Mouse (Mus musculus) stomach, postnatal 0 days (tissue): Measurements from ENCODE around the gene Dkkl1. TPM values are rescaled to one million over a fixed set of nuclear protein-coding genes. Genes with fewer than 3 reads are reported as not detected.
A peak's percentile ranks its signal among the peaks of the same experiment; 100 is the strongest.
"Not testable (repeated sequence)": the region's sequence is repeated elsewhere in the genome, so short reads cannot be mapped to it uniquely, and the experiment has no call there.

Experiments
- ATAC-seq: fragments of 200-750 bp; cut with Nextera tagmentation; 2 replicates; pipeline ENCODE4 v1.8.0; 2017; ENCODE audit not compliant: low FRiP score, low TSS enrichment
- DNase-seq: peaks from one replicate; pipeline ENCODE4 v3.0.0-alpha.2; 2016; ENCODE audit warnings: low spot score
- H3K27ac ChIP-seq: fragments of 300-500 bp; sonication (generic); replicated peaks from 2 replicates; pipeline ENCODE4 v1.5.1; 2014; ENCODE audit warnings: mild to moderate bottlenecking, control low read depth
- H3K27me3 ChIP-seq: fragments of 300-500 bp; sonication (generic); 2 replicates; pipeline ENCODE4 v1.6.1; 2014; ENCODE audit warnings: low read length; ENCODE audit not compliant: control insufficient read depth, insufficient read depth
- H3K36me3 ChIP-seq: fragments of 300-500 bp; sonication (generic); 2 replicates; pipeline ENCODE4 v1.6.1; 2014; ENCODE audit warnings: low read length, mixed read lengths; ENCODE audit not compliant: control insufficient read depth, insufficient read depth
- H3K4me1 ChIP-seq: fragments of 300-500 bp; sonication (generic); replicated peaks from 2 replicates; pipeline ENCODE4 v1.6.1; 2014; ENCODE audit warnings: antibody characterized with exemption; ENCODE audit not compliant: control insufficient read depth, insufficient read depth
- H3K4me2 ChIP-seq: fragments of 300-500 bp; sonication (generic); replicated peaks from 2 replicates; pipeline ENCODE4 v1.6.1; 2014; ENCODE audit warnings: low read depth, mild to moderate bottlenecking, control low read depth, moderate library complexity
- H3K4me3 ChIP-seq: fragments of 300-500 bp; sonication (generic); 2 replicates; pipeline ENCODE4 v1.5.1; 2014; ENCODE audit warnings: low read depth, low read length, control low read depth
- H3K9ac ChIP-seq: fragments of 300-500 bp; sonication (generic); 2 replicates; pipeline ENCODE4 v1.6.1; 2014; ENCODE audit warnings: mild to moderate bottlenecking, low read length, control low read depth, mixed read lengths
- H3K9me3 ChIP-seq: fragments of 300-500 bp; sonication (generic); 2 replicates; pipeline ENCODE4 v1.6.1; 2016; ENCODE audit warnings: low read length; ENCODE audit not compliant: control insufficient read depth
- CTCF ChIP-seq: IDR thresholded peaks from 2 replicates; pipeline ENCODE4 v1.5.1; 2016; ENCODE audit warnings: antibody characterized with exemption, low read depth, mild to moderate bottlenecking, moderate library complexity
- EP300 ChIP-seq: optimal IDR thresholded peaks from 2 replicates; pipeline ENCODE3; 2016; ENCODE audit warnings: antibody characterized with exemption
- WGBS: fragments of 180-500 bp; shearing (Covaris S2); extraction: QIAGEN DNeasy Blood & Tissue Kit; methylation state at CpG from one replicate; pipeline ENCODE4 v1.1.7; 2014; 5-methylcytosine and 5-hydroxymethylcytosine counted together
- polyA plus RNA-seq: library from polyadenylated mRNA; unstranded; fragments of >200 nt; fragmentation: Nextera tagmentation; extraction: Ambion mirVana; gene quantifications from 2 replicates; pipeline ENCODE4 v1.2.1, GENCODE M21; 2015

The Dkkl1 gene
- polyA plus RNA-seq, 1 experiment from 2014 or later: 48.4 TPM

- H3K36me3 ChIP-seq, ATAC-seq, H3K4me1 ChIP-seq, DNase-seq, H3K4me3 ChIP-seq, H3K27ac ChIP-seq, H3K9ac ChIP-seq, H3K4me2 ChIP-seq: not testable (repeated sequence)
- Histone ChIP-seq H3K27me3 (peaks cover 21% of the 10 kb centered on the region; the same call in 1 of the 2 replicates), H3K9me3 (peaks cover 11% of the 10 kb centered on the region)
- peak; percentile 69 for TF ChIP-seq CTCF
- 53% methylated on average over 1 of the region's 1 CpGs for WGBS
Observed at GRCm38 (mm10) chr7:45173772-45174171, 38.2 kb downstream of the Dkkl1 start.

DNA sequence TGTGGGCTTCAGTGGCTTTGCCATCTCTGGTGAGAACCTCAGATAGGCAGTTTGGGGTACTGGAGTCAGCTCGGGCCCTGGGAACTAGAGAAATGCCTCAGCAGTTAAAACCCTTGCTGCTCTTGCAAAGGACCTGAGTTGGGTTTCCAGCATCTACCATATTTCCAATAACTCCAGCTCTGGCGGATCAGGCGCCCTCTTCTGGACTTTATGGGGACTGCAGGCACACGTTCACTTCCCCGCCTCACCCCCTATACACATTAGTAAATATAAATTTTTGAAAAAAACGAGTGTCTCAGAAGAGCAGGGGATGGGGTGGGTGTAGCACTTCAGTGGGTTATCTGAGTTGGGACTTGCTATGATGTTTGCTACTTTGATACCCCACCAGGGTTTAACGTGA lies 39.0 kb downstream of the Dkkl1 start:
- H3K4me1 ChIP-seq: 0 out of 2 replicates have a peak, but pooled peaks cover 6% of the 10 kb centered on the region
- TF ChIP-seq CTCF (peak; percentile 48), EP300 (no peak)
- H3K9me3 ChIP-seq: peaks cover 11% of the 10 kb centered on the region
- H3K27me3 ChIP-seq: peaks cover 21% of the 10 kb centered on the region; the same call in 1 of the 2 replicates
- DNase-seq (no peak), ATAC-seq (no peak)
- 59% methylated on average over 7 of the region's 7 CpGs for WGBS
- H3K27ac ChIP-seq: no peak overlapping the region
- no peak overlapping the region for H3K4me3 ChIP-seq
- no peak overlapping the region for H3K9ac ChIP-seq
- no peaks in the 10 kb centered on the region for H3K36me3 ChIP-seq
- no peak overlapping the region for H3K4me2 ChIP-seq

DNA sequence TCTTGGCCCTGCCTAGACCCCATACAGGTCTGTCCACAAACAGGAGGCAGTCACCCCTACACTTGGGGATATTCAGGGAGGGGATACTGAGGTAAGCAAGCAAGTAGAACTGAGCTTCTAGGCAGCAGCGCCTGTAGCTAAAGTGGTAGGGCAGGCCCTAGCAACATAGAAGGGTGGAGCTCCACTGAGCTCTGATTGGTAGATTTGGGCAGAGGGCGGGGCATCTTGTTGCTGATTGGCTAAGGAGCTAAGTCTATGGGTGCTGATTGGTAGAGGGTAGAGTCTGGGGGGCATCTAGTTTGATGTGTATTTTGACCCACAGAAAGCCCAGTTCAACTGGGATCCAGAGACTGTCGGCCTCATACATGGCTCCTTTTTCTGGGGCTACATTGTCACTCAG lies 42.5 kb downstream of the Dkkl1 start:
- H3K36me3 ChIP-seq: no peaks in the 10 kb centered on the region
- 91% methylated on average over 3 of the region's 3 CpGs for WGBS
- no peak overlapping the region for H3K27ac ChIP-seq
- peaks cover 11% of the 10 kb centered on the region for H3K9me3 ChIP-seq
- H3K4me2 ChIP-seq: no peak overlapping the region
- DNase-seq (no peak), ATAC-seq (no peak)
- TF ChIP-seq CTCF (no peak), EP300 (no peak)
- H3K4me3 ChIP-seq: no peak overlapping the region
- H3K27me3 ChIP-seq: peaks cover 20% of the 10 kb centered on the region; the same call in 1 of the 2 replicates
- H3K9ac ChIP-seq: no peak overlapping the region
- no peaks in the 10 kb centered on the region for H3K4me1 ChIP-seq

- no peak for TF ChIP-seq EP300
- no peak for TF ChIP-seq CTCF
- DNase-seq (no peak), ATAC-seq (no peak)
- no peak overlapping the region for H3K27ac ChIP-seq
- H3K27me3 ChIP-seq: peaks cover 22% of the 10 kb centered on the region; the same call in 1 of the 2 replicates
- peaks cover 11% of the 10 kb centered on the region for H3K9me3 ChIP-seq
- no peak overlapping the region for H3K4me2 ChIP-seq
- H3K4me1 ChIP-seq: peaks cover 4% of the 10 kb centered on the region; the same call in 1 of the 2 replicates
- no peak overlapping the region for H3K4me3 ChIP-seq
- H3K9ac ChIP-seq: no peak overlapping the region
- no peaks in the 10 kb centered on the region for H3K36me3 ChIP-seq
- WGBS: 6% methylated on average over 24 of the region's 24 CpGs
Observed at GRCm38 (mm10) chr7:45168656-45169055, 43.3 kb downstream of the Dkkl1 start.

- Histone ChIP-seq H3K4me3 (no peak overlapping the region), H3K4me2 (no peak overlapping the region), H3K36me3 (no peaks in the 10 kb centered on the region), H3K9me3 (peaks cover 11% of the 10 kb centered on the region), H3K27ac (no peak overlapping the region), H3K9ac (no peak overlapping the region), H3K27me3 (peaks cover 22% of the 10 kb centered on the region; the same call in 1 of the 2 replicates), H3K4me1 (peaks cover 4% of the 10 kb centered on the region; the same call in 1 of the 2 replicates)
- TF ChIP-seq CTCF: no peak
- TF ChIP-seq EP300: no peak
- ATAC-seq (no peak), DNase-seq (no peak)
- WGBS: 4% methylated on average over 19 of the region's 19 CpGs
Observed at GRCm38 (mm10) chr7:45167761-45168445, 44.0 kb downstream of the Dkkl1 start.

DNA sequence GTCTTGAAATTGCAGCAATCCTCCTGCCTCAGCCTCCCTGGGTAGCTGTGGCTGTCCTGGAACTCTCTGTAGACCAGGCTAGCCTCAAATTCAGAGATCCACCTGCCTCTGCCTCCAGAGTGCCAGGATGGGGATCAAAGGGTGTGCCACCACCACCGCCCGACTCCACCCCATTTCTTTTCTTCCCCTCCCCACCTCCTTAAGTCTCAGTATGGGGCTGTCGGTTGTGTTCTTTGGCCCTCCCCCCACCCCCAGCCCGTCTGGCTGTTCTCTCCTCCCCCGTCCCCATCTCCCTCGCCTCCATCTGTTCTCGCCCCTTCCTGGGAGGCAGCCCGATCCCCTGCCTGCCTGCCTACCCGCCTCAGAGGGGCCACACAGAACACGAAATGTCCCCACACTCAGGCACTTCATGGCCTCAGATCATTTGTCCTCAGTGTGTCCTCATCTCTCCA lies 45.0 kb downstream of the Dkkl1 start:
- DNase-seq (no peak), ATAC-seq (no peak)
- Histone ChIP-seq H3K9ac (no peak overlapping the region), H3K4me1 (peaks cover 4% of the 10 kb centered on the region; the same call in 1 of the 2 replicates), H3K27me3 (peaks cover 22% of the 10 kb centered on the region; the same call in 1 of the 2 replicates), H3K4me3 (no peak overlapping the region), H3K4me2 (no peak overlapping the region), H3K27ac (no peak overlapping the region), H3K36me3 (no peaks in the 10 kb centered on the region), H3K9me3 (peaks cover 11% of the 10 kb centered on the region)
- WGBS: 25% methylated on average over 10 of the region's 10 CpGs
- TF ChIP-seq EP300: no peak
- no peak for TF ChIP-seq CTCF
